Mouse (Mus musculus): ENCODE data around the gene Babam2.

The Babam2 gene

GRCm38 (mm10) chr5:31880457-31880856, 183.0 kb downstream of the Babam2 start:
- DNase-seq (ENCODE audit: low read depth, low spot score), result no peak

- DNase-seq (ENCODE audit: low read depth, low spot score), result no peak
These were observed 184.8 kb downstream of the Babam2 start for GRCm38 (mm10) chr5:31882297-31882696.

GRCm38 (mm10) chr5:31884962-31885361, 187.5 kb downstream of the Babam2 start:
- no peak for DNase-seq (ENCODE audit: low read depth, low spot score)

GRCm38 (mm10) chr5:31887590-31887989, 190.1 kb downstream of the Babam2 start:
- DNase-seq (ENCODE audit: low read depth, low spot score), result no peak

- no peak for DNase-seq (ENCODE audit: low read depth, low spot score)
These were observed 190.9 kb downstream of the Babam2 start for GRCm38 (mm10) chr5:31888341-31888740.

- DNase-seq (ENCODE audit: low read depth, low spot score), result no peak
These were observed 195.1 kb downstream of the Babam2 start for GRCm38 (mm10) chr5:31892631-31893030.

GRCm38 (mm10) chr5:31899901-31900300, 202.4 kb downstream of the Babam2 start:
- DNase-seq (ENCODE audit: low read depth, low spot score), result no peak

- DNase-seq (ENCODE audit: low read depth, low spot score), result no peak
These were observed 204.7 kb downstream of the Babam2 start for GRCm38 (mm10) chr5:31902144-31902543.

GRCm38 (mm10) chr5:31902891-31903290, 205.4 kb downstream of the Babam2 start:
- no peak for DNase-seq (ENCODE audit: low read depth, low spot score)

- DNase-seq (ENCODE audit: low read depth, low spot score), result no peak
These were observed 207.6 kb downstream of the Babam2 start for GRCm38 (mm10) chr5:31904968-31905683.

- no peak for DNase-seq (ENCODE audit: low read depth, low spot score)
These were observed 208.3 kb downstream of the Babam2 start for GRCm38 (mm10) chr5:31905808-31906207.

- DNase-seq (ENCODE audit: low read depth, low spot score), result no peak
These were observed 208.9 kb downstream of the Babam2 start for GRCm38 (mm10) chr5:31906286-31906951.

GRCm38 (mm10) chr5:31907959-31908358, 210.5 kb downstream of the Babam2 start:
- no peak for DNase-seq (ENCODE audit: low read depth, low spot score)

- no peak for DNase-seq (ENCODE audit: low read depth, low spot score)
These were observed 211.3 kb downstream of the Babam2 start for GRCm38 (mm10) chr5:31908818-31909217.

- DNase-seq (ENCODE audit: low read depth, low spot score), result no peak
These were observed 218.8 kb downstream of the Babam2 start for GRCm38 (mm10) chr5:31916241-31916640.

- DNase-seq (ENCODE audit: low read depth, low spot score), result no peak
These were observed 221.1 kb downstream of the Babam2 start for GRCm38 (mm10) chr5:31918566-31918965.

- no peak for DNase-seq (ENCODE audit: low read depth, low spot score)
These were observed 222.6 kb downstream of the Babam2 start for GRCm38 (mm10) chr5:31920129-31920528.

GRCm38 (mm10) chr5:31920890-31921289, 223.4 kb downstream of the Babam2 start:
- no peak for DNase-seq (ENCODE audit: low read depth, low spot score)

GRCm38 (mm10) chr5:31924075-31924474, 226.6 kb downstream of the Babam2 start:
- DNase-seq (ENCODE audit: low read depth, low spot score), result no peak

- DNase-seq (ENCODE audit: low read depth, low spot score), result no peak
These were observed 229.1 kb downstream of the Babam2 start for GRCm38 (mm10) chr5:31926551-31926950.

- DNase-seq (ENCODE audit: low read depth, low spot score), result no peak
These were observed 231.5 kb downstream of the Babam2 start for GRCm38 (mm10) chr5:31929007-31929406.

- DNase-seq (ENCODE audit: low read depth, low spot score), result no peak
These were observed 233.7 kb downstream of the Babam2 start for GRCm38 (mm10) chr5:31931127-31931625.

GRCm38 (mm10) chr5:31931637-31932036, 234.2 kb downstream of the Babam2 start:
- no peak for DNase-seq (ENCODE audit: low read depth, low spot score)
